Mouse (Mus musculus) heart, postnatal 0 days (tissue): Measurements from ENCODE around the gene Plaur. TPM values are rescaled to one million over a fixed set of nuclear protein-coding genes. Genes with fewer than 3 reads are reported as not detected.

Source experiments
- ATAC-seq: fragments of 200-750 bp; cut with Nextera tagmentation; 2 replicates; pipeline ENCODE4 v1.8.0; 2017; ENCODE audit warnings: low read depth, moderate number of reproducible peaks, moderate library complexity; ENCODE audit not compliant: insufficient read depth
- DNase-seq: peaks from one replicate; pipeline ENCODE4 v3.0.0-alpha.2; 2016; ENCODE audit warnings: low spot score
- H3K27ac ChIP-seq: fragments of 300-500 bp; sonication (generic); 2 replicates; pipeline ENCODE4 v1.5.1; 2014; ENCODE audit warnings: low read depth, mild to moderate bottlenecking
- H3K27me3 ChIP-seq: fragments of 300-500 bp; sonication (generic); 2 replicates; pipeline ENCODE4 v1.6.1; 2014; ENCODE audit warnings: low read length, mixed read lengths; ENCODE audit not compliant: control insufficient read depth, insufficient read depth
- H3K36me3 ChIP-seq: fragments of 300-500 bp; sonication (generic); replicated peaks from 2 replicates; pipeline ENCODE4 v1.6.1; 2014; ENCODE audit warnings: low read length, mixed read lengths; ENCODE audit not compliant: control insufficient read depth, insufficient read depth
- H3K4me1 ChIP-seq: fragments of 300-500 bp; sonication (generic); 2 replicates; pipeline ENCODE4 v1.6.1; 2014; ENCODE audit warnings: antibody characterized with exemption; ENCODE audit not compliant: control insufficient read depth, insufficient read depth
- H3K4me2 ChIP-seq: fragments of 300-500 bp; sonication (generic); 2 replicates; pipeline ENCODE4 v1.6.1; 2014; ENCODE audit warnings: low read depth, mild to moderate bottlenecking, low read length, moderate library complexity
- H3K4me3 ChIP-seq: fragments of 300-500 bp; sonication (generic); 2 replicates; pipeline ENCODE4 v1.5.1; 2014; ENCODE audit warnings: low read depth, low read length
- H3K9ac ChIP-seq: fragments of 300-500 bp; sonication (generic); replicated peaks from 2 replicates; pipeline ENCODE4 v1.6.1; 2014; ENCODE audit warnings: low read depth, low read length, mixed read lengths
- H3K9me3 ChIP-seq: fragments of 300-500 bp; sonication (generic); replicated peaks from 2 replicates; pipeline ENCODE4 v1.6.1; 2016; ENCODE audit warnings: low read length; ENCODE audit not compliant: control insufficient read depth
- CTCF ChIP-seq: IDR thresholded peaks from 2 replicates; pipeline ENCODE4 v1.5.1; 2016; ENCODE audit warnings: antibody characterized with exemption, control low read depth, low read depth
- EP300 ChIP-seq: IDR thresholded peaks from 2 replicates; pipeline ENCODE4 v1.6.1; 2016; ENCODE audit warnings: antibody characterized with exemption, low read depth
- WGBS: fragments of 180-500 bp; shearing (Covaris S2); extraction: QIAGEN DNeasy Blood & Tissue Kit; methylation state at CpG from one replicate; pipeline ENCODE4 v1.1.7; 2014; 5-methylcytosine and 5-hydroxymethylcytosine counted together
- polyA plus RNA-seq: library from polyadenylated mRNA; unstranded; fragments of >200 nt; fragmentation: Nextera tagmentation; extraction: Ambion mirVana; gene quantifications from 2 replicates; pipeline ENCODE4 v1.2.1, GENCODE M21; 2015
- total RNA-seq: library from RNA; depleted of rRNA; stranded (reverse); fragments of >200 nt; gene quantifications from 2 replicates; pipeline ENCODE4 v1.2.3, GENCODE M21; 2014; ENCODE audit warnings: low replicate concordance

The Plaur gene
- total and polyA plus RNA-seq, 2 experiments from 2014 or later = 6.5 to 13.1 TPM

GRCm38 (mm10) chr7:24485481-24485880, 23.2 kb downstream of the Plaur start:
- no peak overlapping the region for H3K27ac ChIP-seq
- 67% methylated on average over 9 of the region's 9 CpGs for WGBS
- H3K4me2 ChIP-seq = no peak overlapping the region
- ATAC-seq = no peak
- TF ChIP-seq CTCF (no peak), EP300 (no peak)
- H3K36me3 ChIP-seq = no peaks in the 10 kb centered on the region
- peaks cover 31% of the 10 kb centered on the region for H3K27me3 ChIP-seq
- no peak overlapping the region for H3K4me3 ChIP-seq
- H3K4me1 ChIP-seq = peaks cover 6% of the 10 kb centered on the region; the same call in 1 of the 2 replicates
- no peak for DNase-seq
- no peaks in the 10 kb centered on the region for H3K9me3 ChIP-seq
- H3K9ac ChIP-seq = no peak overlapping the region

DNA sequence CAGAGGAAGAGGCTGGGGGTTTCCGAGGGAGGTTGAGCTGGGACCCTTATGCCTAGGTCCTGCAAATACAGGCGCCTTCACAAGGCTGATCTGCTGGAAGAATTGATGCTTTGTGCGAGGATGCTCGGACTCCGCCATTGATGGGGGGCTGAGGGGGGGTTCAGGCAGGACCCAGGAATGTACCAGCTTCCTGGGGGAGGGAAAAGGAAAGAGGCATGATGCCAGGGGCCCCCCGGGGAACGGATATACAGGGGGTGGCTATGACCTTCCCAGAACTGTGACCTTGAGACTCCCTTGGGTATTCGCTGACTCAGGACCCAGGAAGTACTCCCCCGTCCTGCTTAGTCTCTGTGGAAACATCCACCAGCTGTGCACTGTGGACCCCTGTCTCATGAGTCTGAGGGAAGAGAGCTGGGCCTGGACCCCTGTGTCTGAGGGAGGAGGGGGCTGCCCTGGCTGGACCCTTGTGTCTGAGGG, 24.4 kb downstream of the Plaur start:
- no peak overlapping the region for H3K27ac ChIP-seq
- H3K36me3 ChIP-seq = no peaks in the 10 kb centered on the region
- H3K4me2 ChIP-seq = no peak overlapping the region
- DNase-seq (no peak), ATAC-seq (no peak)
- H3K9ac ChIP-seq = no peak overlapping the region
- peaks cover under 1% of the 10 kb centered on the region; the same call in 1 of the 2 replicates for H3K4me1 ChIP-seq
- peaks cover 19% of the 10 kb centered on the region for H3K27me3 ChIP-seq
- TF ChIP-seq EP300 (no peak), CTCF (no peak)
- 53% methylated on average over 9 of the region's 9 CpGs for WGBS
- H3K9me3 ChIP-seq = no peaks in the 10 kb centered on the region
- no peak overlapping the region for H3K4me3 ChIP-seq

DNA sequence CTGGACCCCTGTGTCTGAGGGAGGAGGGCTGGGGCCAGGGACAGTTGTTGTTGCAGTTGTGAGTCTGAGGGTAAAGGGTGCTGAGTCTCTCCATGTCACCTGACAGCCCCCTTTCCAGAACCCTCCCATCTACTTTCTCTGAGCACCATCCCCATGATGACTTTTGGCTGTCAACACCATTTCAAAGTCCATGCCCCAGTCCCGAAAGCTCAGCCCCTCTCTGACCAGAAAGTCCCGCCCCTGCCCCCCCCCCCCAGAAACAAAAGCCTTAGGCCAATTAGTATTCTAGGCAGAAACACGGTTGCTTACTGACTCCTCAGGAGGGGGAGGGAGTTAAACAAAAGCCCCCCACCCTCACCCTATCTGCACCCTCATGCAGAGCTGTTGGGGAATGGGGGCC, 25.1 kb downstream of the Plaur start:
- H3K36me3 ChIP-seq = no peaks in the 10 kb centered on the region
- no peak overlapping the region for H3K27ac ChIP-seq
- no peak for ATAC-seq
- no peaks in the 10 kb centered on the region for H3K4me1 ChIP-seq
- H3K4me3 ChIP-seq = no peak overlapping the region
- no peak for TF ChIP-seq EP300
- TF ChIP-seq CTCF = no peak
- H3K4me2 ChIP-seq = no peak overlapping the region
- no peaks in the 10 kb centered on the region for H3K9me3 ChIP-seq
- H3K9ac ChIP-seq = no peak overlapping the region
- H3K27me3 ChIP-seq = peaks cover 12% of the 10 kb centered on the region; the same call in 1 of the 2 replicates
- 13% methylated on average over 3 of the region's 3 CpGs for WGBS
- no peak for DNase-seq

GRCm38 (mm10) chr7:24488303-24488702, 26.0 kb downstream of the Plaur start:
- WGBS = 84% methylated on average over 8 of the region's 8 CpGs
- DNase-seq = no peak
- Histone ChIP-seq H3K27ac (no peak overlapping the region), H3K9me3 (no peaks in the 10 kb centered on the region), H3K36me3 (no peaks in the 10 kb centered on the region), H3K27me3 (peaks cover 12% of the 10 kb centered on the region; the same call in 1 of the 2 replicates), H3K4me3 (no peak overlapping the region), H3K4me2 (no peak overlapping the region), H3K4me1 (no peaks in the 10 kb centered on the region), H3K9ac (no peak overlapping the region)
- TF ChIP-seq CTCF = no peak
- no peak for ATAC-seq

GRCm38 (mm10) chr7:24499856-24500577, 37.7 kb downstream of the Plaur start:
- H3K36me3 ChIP-seq = no peaks in the 10 kb centered on the region
- TF ChIP-seq CTCF (no peak), EP300 (no peak)
- H3K27ac ChIP-seq = no peak overlapping the region
- WGBS = 7% methylated on average over 43 of the region's 43 CpGs
- ATAC-seq (peak; percentile 25; the same call in 1 of the 2 replicates), DNase-seq (no peak)
- H3K4me3 ChIP-seq = peak overlapping the region; percentile 31
- H3K4me2 ChIP-seq = peak overlapping the region; percentile 47
- no peak overlapping the region for H3K9ac ChIP-seq
- peaks cover 50% of the 10 kb centered on the region for H3K27me3 ChIP-seq
- no peaks in the 10 kb centered on the region for H3K9me3 ChIP-seq
- H3K4me1 ChIP-seq = peaks cover 8% of the 10 kb centered on the region; the same call in 1 of the 2 replicates

DNA sequence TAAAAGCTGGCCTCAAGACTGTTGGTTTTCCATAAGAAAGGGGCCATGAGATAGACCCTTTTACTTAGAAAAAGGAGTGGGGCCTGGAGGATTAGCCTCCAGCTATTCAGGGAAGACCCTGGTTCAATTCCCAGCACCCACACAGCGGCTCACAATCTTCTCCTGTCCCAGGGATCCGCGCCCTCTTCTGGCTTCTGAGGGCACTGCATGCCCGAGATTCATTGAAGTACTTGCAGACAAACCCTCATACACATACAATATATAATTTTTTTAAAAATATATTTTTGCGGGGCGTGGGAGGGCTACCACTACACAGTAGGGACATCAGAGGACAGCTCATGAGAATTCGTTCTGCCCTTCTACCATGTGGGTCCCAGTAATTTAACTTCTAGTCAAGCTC, 38.6 kb downstream of the Plaur start:
- ATAC-seq (no peak), DNase-seq (no peak)
- Histone ChIP-seq H3K27me3 (peaks cover 50% of the 10 kb centered on the region), H3K27ac (no peak overlapping the region), H3K4me3 (no peak overlapping the region), H3K4me1 (peaks cover 18% of the 10 kb centered on the region), H3K9ac (no peak overlapping the region), H3K4me2 (no peak overlapping the region), H3K9me3 (no peaks in the 10 kb centered on the region), H3K36me3 (no peaks in the 10 kb centered on the region)
- TF ChIP-seq CTCF (peak; percentile 31), EP300 (no peak)
- WGBS = 27% methylated on average over 7 of the region's 7 CpGs
